Mouse (Mus musculus) embryonic fibroblast, embryonic 13.5 days (primary cell): Measurements from ENCODE around the gene St3gal6. TPM values are rescaled to one million over a fixed set of nuclear protein-coding genes. Genes with fewer than 3 reads are reported as not detected.

Experiments
- H3K27ac ChIP-seq: 2 replicates; pipeline ENCODE4 v1.5.1; 2012; ENCODE audit warnings: low read length, control low read depth, inconsistent platforms; ENCODE audit not compliant: insufficient read depth
- H3K4me1 ChIP-seq: 2 replicates; pipeline ENCODE4 v1.6.1; 2011; ENCODE audit warnings: low read length; ENCODE audit not compliant: control insufficient read depth, insufficient read depth
- H3K4me3 ChIP-seq: 2 replicates; pipeline ENCODE4 v1.5.1; 2011; ENCODE audit warnings: mild to moderate bottlenecking, control low read depth, low read length; ENCODE audit not compliant: insufficient read depth
- CTCF ChIP-seq: IDR thresholded peaks from 2 replicates; pipeline ENCODE4 v1.5.1; 2011; ENCODE audit warnings: mild to moderate bottlenecking, control low read depth, low read length, moderate library complexity, borderline replicate concordance; ENCODE audit not compliant: insufficient read depth
- POLR2A ChIP-seq: IDR thresholded peaks from 2 replicates; pipeline ENCODE4 v1.6.1; 2011; ENCODE audit warnings: low read depth, mild to moderate bottlenecking, control low read depth, low read length, moderate library complexity
- polyA plus RNA-seq: library from polyadenylated mRNA; stranded (reverse); fragments of >200 nt; gene quantifications from 2 replicates; pipeline ENCODE4 v1.2.4, GENCODE M21; 2011; ENCODE audit warnings: low read depth; ENCODE audit not compliant: missing spikeins, insufficient read length

Gene St3gal6
- 8.0 and 11.2 TPM in 2 replicates for polyA plus RNA-seq

GRCm38 (mm10) chr16:58523972-58524850 is at the start of gene St3gal6:
St3gal6 (minus strand) TSS chr16:58524243.
- H3K4me1 ChIP-seq, result 0 out of 2 replicates have a peak, but pooled peaks cover 2% of the 10 kb centered on the region
- H3K4me3 ChIP-seq, result peak within 1 kb of the TSS; percentile 58
- TF ChIP-seq CTCF (no peak), POLR2A (no peak)
- no peak within 1 kb of the TSS for H3K27ac ChIP-seq

- Histone ChIP-seq H3K27ac (no peak overlapping the region), H3K4me3 (no peak overlapping the region)
Observed at GRCm38 (mm10) chr16:58570694-58571264, 46.7 kb upstream of the St3gal6 start.

GRCm38 (mm10) chr16:58561196-58561595 is 37.2 kb upstream of the St3gal6 start:
- Histone ChIP-seq H3K27ac (no peak overlapping the region), H3K4me1 (no peaks in the 10 kb centered on the region), H3K4me3 (no peak overlapping the region)
- TF ChIP-seq POLR2A (no peak), CTCF (no peak)

More at GRCm38 (mm10) chr16:58570694-58571264, 46.7 kb upstream of the St3gal6 start:
- no peaks in the 10 kb centered on the region for H3K4me1 ChIP-seq
- TF ChIP-seq POLR2A (no peak), CTCF (no peak)

GRCm38 (mm10) chr16:58556067-58556830 is 32.2 kb upstream of the St3gal6 start:
- Histone ChIP-seq H3K4me3 (no peak overlapping the region), H3K4me1 (peaks cover 5% of the 10 kb centered on the region)
- TF ChIP-seq CTCF (no peak), POLR2A (no peak)

GRCm38 (mm10) chr16:58554673-58555072 is 30.6 kb upstream of the St3gal6 start:
- Histone ChIP-seq H3K27ac (no peak overlapping the region), H3K4me1 (peaks cover 5% of the 10 kb centered on the region), H3K4me3 (no peak overlapping the region)
- no peak for TF ChIP-seq CTCF
- TF ChIP-seq POLR2A, result no peak

More at GRCm38 (mm10) chr16:58556067-58556830, 32.2 kb upstream of the St3gal6 start:
- no peak overlapping the region for H3K27ac ChIP-seq

GRCm38 (mm10) chr16:58548042-58548441 is 24.0 kb upstream of the St3gal6 start:
- Histone ChIP-seq H3K4me1 (no peaks in the 10 kb centered on the region), H3K4me3 (no peak overlapping the region), H3K27ac (no peak overlapping the region)
- TF ChIP-seq CTCF, result no peak
- no peak for TF ChIP-seq POLR2A

- TF ChIP-seq POLR2A, result no peak
- TF ChIP-seq CTCF, result no peak
- no peak overlapping the region for H3K4me3 ChIP-seq
- H3K4me1 ChIP-seq, result no peaks in the 10 kb centered on the region
- H3K27ac ChIP-seq, result no peak overlapping the region
Observed at GRCm38 (mm10) chr16:58546128-58546527, 22.1 kb upstream of the St3gal6 start.

GRCm38 (mm10) chr16:58539490-58539889 is 15.4 kb upstream of the St3gal6 start:
- Histone ChIP-seq H3K4me1 (no peaks in the 10 kb centered on the region), H3K27ac (no peak overlapping the region), H3K4me3 (no peak overlapping the region)
- TF ChIP-seq CTCF (no peak), POLR2A (no peak)

GRCm38 (mm10) chr16:58539011-58539410 is 15.0 kb upstream of the St3gal6 start:
- no peak for TF ChIP-seq POLR2A
- TF ChIP-seq CTCF, result no peak
- H3K4me3 ChIP-seq, result no peak overlapping the region

More at GRCm38 (mm10) chr16:58539011-58539410, 15.0 kb upstream of the St3gal6 start:
- Histone ChIP-seq H3K27ac (no peak overlapping the region), H3K4me1 (no peaks in the 10 kb centered on the region)
